ENCODE assay signal across 8 mouse cellular contexts in the genomic region with DNA sequence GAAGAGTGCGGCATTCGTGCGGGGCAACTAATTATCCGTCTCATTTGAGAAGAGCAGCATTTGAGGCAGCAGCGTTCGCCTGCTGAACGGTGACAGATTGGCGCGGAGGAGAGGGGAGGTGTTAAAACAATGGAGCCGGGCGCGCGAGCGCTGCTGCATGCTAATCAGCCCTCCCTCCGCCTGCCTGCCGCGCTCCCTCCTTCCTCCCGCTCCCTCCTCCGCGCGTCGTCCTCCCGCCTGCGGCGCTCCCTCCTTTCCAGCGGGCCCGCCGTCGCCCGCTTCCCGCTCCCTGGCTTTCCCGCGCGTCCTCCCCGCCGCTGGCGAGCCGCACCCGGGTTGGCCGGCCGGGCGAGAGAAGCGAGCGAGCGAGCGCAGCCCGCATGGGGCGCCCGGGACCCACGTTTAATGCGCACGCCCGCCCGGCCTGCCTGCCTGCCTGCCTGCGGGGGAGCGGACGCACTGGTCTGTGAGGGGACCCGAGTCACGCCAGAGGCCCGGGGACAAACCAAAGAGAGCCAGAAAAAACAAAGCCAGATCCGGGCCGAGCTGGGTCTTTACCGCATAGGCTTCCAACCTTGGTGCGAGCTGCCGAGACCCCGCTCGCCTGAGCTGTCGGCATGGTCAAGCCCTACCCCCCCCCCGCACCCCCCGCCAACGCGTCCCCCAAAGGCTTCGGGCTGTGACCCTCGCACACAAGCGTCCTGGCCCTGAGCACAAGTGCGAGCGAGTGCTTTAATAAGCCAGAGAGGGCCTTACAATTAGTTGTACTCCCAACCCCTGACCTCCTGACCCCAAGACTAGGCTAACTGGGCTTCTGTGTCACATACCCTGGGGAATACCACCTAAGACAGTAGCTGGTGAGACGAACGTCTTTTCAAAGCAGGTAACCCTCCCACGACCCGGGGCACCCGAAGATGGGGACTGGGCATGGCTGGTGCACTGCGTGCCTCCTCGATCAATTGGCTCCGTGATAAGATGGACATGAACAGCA. TPM values are rescaled to one million over a fixed set of nuclear protein-coding genes. Genes with fewer than 3 reads are reported as not detected.
DNase-seq lines count a peak whose midpoint lies in the region; ATAC-seq and TF ChIP-seq lines count a peak whose summit lies in the region.

No protein-coding gene starts in this region.

- intact Hi-C loops in gastrocnemius, postnatal 36 days (cut with DNase I): no loop called here
- intact Hi-C loops in left cerebral cortex, postnatal 25 days (cut with DNase I): loop anchor here (1.0 to 5.0 kb wide), 4 partner anchors 55 to 972 kb away; partner anchors contain the start of gene Psmd14

- no peak for TF ChIP-seq CTCF in intestine, postnatal 0 days (IDR thresholded peaks at IDR 0.05; ENCODE audit: low read depth)
- no peak for TF ChIP-seq CTCF in small intestine, adult 2 months (IDR thresholded peaks at IDR 0.05; ENCODE audit: extremely low read depth, insufficient read length, insufficient replicate concordance, low read depth, low read length)

- 0 out of 2 replicates have a peak, but pooled peaks cover 2% of the 10 kb centered on the region for H3K4me1 ChIP-seq in intestine, postnatal 0 days (replicated peaks; ENCODE audit: control insufficient read depth, insufficient read depth, low read length)
- peaks cover 23% of the 10 kb centered on the region for H3K4me1 ChIP-seq in midbrain, embryonic 10.5 days
- H3K4me1 ChIP-seq in small intestine, adult 2 months (ENCODE audit: control insufficient read depth, insufficient read depth, insufficient read length, low read length): peaks cover 7% of the 10 kb centered on the region; the same call in 1 of the 2 replicates

- peak; percentile 20 for DNase-seq in gastrocnemius, adult 18-20 months (ENCODE audit: low spot score)
- DNase-seq in gastrocnemius, adult 8-10 months (ENCODE audit: low spot score in 2 of 2): no peak
- DNase-seq in embryo, embryonic 11 days: peak; percentile 81
- peak; percentile 17 to 22 for DNase-seq in gastrocnemius, postnatal 36 days
- peak; percentile 88 to 94 for DNase-seq in left cerebral cortex, postnatal 25 days (ENCODE audit: low spot score in 2 of 2)
- peak; percentile 77 for DNase-seq in midbrain, embryonic 10.5 days (ENCODE audit: low spot score)

- H3K4me3 ChIP-seq in intestine, postnatal 0 days (ENCODE audit: low read depth, low read length): peak overlapping the region; percentile 55
- H3K4me3 ChIP-seq in midbrain, embryonic 10.5 days: peak overlapping the region; percentile 67
- peak overlapping the region; percentile 61 for H3K4me3 ChIP-seq in small intestine, adult 2 months (ENCODE audit: low read depth, low read length)

- H3K4me2 ChIP-seq in intestine, postnatal 0 days (replicated peaks; ENCODE audit: low read depth): peak overlapping the region; percentile 96

- ATAC-seq in intestine, postnatal 0 days: peak; percentile 67

- H3K36me3 ChIP-seq in intestine, postnatal 0 days (ENCODE audit: control insufficient read depth, insufficient read depth): no peaks in the 10 kb centered on the region
- H3K36me3 ChIP-seq in midbrain, embryonic 10.5 days: no peaks in the 10 kb centered on the region
- H3K36me3 ChIP-seq in small intestine, adult 2 months (ENCODE audit: control insufficient read depth, insufficient read depth, low read length): peaks cover 6% of the 10 kb centered on the region

- H3K27ac ChIP-seq in intestine, postnatal 0 days (ENCODE audit: low read depth, low read length): no peak overlapping the region
- peak overlapping the region; percentile 89 for H3K27ac ChIP-seq in midbrain, embryonic 10.5 days (replicated peaks)
- H3K27ac ChIP-seq in small intestine, adult 2 months (ENCODE audit: insufficient read depth, low read depth, low read length): no peak overlapping the region

- H3K9me3 ChIP-seq in intestine, postnatal 0 days (ENCODE audit: control insufficient read depth): no peaks in the 10 kb centered on the region
- H3K9me3 ChIP-seq in midbrain, embryonic 10.5 days (replicated peaks): no peaks in the 10 kb centered on the region

- no peak for TF ChIP-seq POLR2A in small intestine, adult 2 months (IDR thresholded peaks at IDR 0.05; ENCODE audit: low read depth, low read length)

- H3K9ac ChIP-seq in intestine, postnatal 0 days (ENCODE audit: low read depth, low read length): peak overlapping the region; percentile 37; the same call in 1 of the 2 replicates

- 0 out of 2 replicates have a peak, but pooled peaks cover 4% of the 10 kb centered on the region for H3K27me3 ChIP-seq in intestine, postnatal 0 days (replicated peaks; ENCODE audit: control insufficient read depth, insufficient read depth, low read length)
- H3K27me3 ChIP-seq in midbrain, embryonic 10.5 days (ENCODE audit: low read depth, poor library complexity, severe bottlenecking): peaks cover 42% of the 10 kb centered on the region
- no peaks in the 10 kb centered on the region for H3K27me3 ChIP-seq in small intestine, adult 2 months (ENCODE audit: control insufficient read depth, insufficient read depth, low read length)

- 4% methylated on average over 76 of the region's 85 CpGs for WGBS in intestine, postnatal 0 days
- WGBS in midbrain, embryonic 10.5 days: under 1% methylated on average over 85 of the region's 85 CpGs
- 7% methylated on average over 85 of the region's 85 CpGs for WGBS in small intestine, adult 2 months

RNA-seq across cellular contexts. Expression of gene Psmd14, which starts 54.8 kb away (rescaled TPM):
- 10 to 100 TPM; 60.1 to 63.9 TPM for total RNA-seq in gastrocnemius, adult 18-20 months (2021)
- total RNA-seq in gastrocnemius, adult 8-10 months (2022): 10 to 100 TPM; 60.7 to 69.0 (median 62.4) TPM
- 10 to 100 TPM; 49.4 to 58.7 TPM for total RNA-seq in gastrocnemius, postnatal 36 days (2021)
- 115 and 120 TPM in 2 replicates for polyA plus RNA-seq in intestine, postnatal 0 days (2015; fragmentation: Nextera tagmentation; extraction: Ambion mirVana)
- 100 to 1,000 TPM; 111 to 122 TPM for total RNA-seq in left cerebral cortex, postnatal 25 days (2021)
- 259 and 271 TPM in 2 replicates for polyA plus RNA-seq in midbrain, embryonic 10.5 days (2016; fragmentation: Nextera tagmentation; extraction: Ambion mirVana)
- polyA plus RNA-seq in small intestine, adult 2 months (2012; rRNA removed): 3.8 and 5.4 TPM in 2 replicates

Comparison
In these comparisons a context has a peak if more than half of its experiments do, and no peak if none do; other contexts are left out.
1. DNase-seq: peak in gastrocnemius, adult 18-20 months (single experiment), embryo, embryonic 11 days (single experiment), gastrocnemius, postnatal 36 days (2 of 2), left cerebral cortex, postnatal 25 days (2 of 2) and midbrain, embryonic 10.5 days (single experiment); none in gastrocnemius, adult 8-10 months (0 of 2).
2. Peak in every context shown above with its lines, with median percentiles within 50 percentile points of each other: H3K4me3 ChIP-seq.